Mouse (Mus musculus) intestine, embryonic 15.5 days (tissue): ENCODE measurements around the gene Dnah3. TPM values are rescaled to one million over a fixed set of nuclear protein-coding genes. Genes with fewer than 3 reads are reported as not detected.

Experiments used
- ATAC-seq: fragments of 200-750 bp; cut with Nextera tagmentation; 2 replicates; pipeline ENCODE4 v1.8.0; 2017; ENCODE audit warnings: moderate TSS enrichment, moderate library complexity
- H3K27ac ChIP-seq: fragments of 300-500 bp; sonication (generic); 2 replicates; pipeline ENCODE4 v1.5.1; 2015; ENCODE audit warnings: mild to moderate bottlenecking, inconsistent platforms
- H3K27me3 ChIP-seq: fragments of 300-500 bp; sonication (generic); replicated peaks from 2 replicates; pipeline ENCODE4 v1.6.1; 2015; ENCODE audit warnings: inconsistent platforms
- H3K36me3 ChIP-seq: fragments of 300-500 bp; sonication (generic); 2 replicates; pipeline ENCODE4 v1.6.1; 2015; ENCODE audit warnings: inconsistent platforms
- H3K4me1 ChIP-seq: fragments of 300-500 bp; sonication (generic); replicated peaks from 2 replicates; pipeline ENCODE4 v1.6.1; 2015; ENCODE audit warnings: inconsistent platforms
- H3K4me2 ChIP-seq: fragments of 300-500 bp; sonication (generic); replicated peaks from 2 replicates; pipeline ENCODE4 v1.6.1; 2015; ENCODE audit warnings: mild to moderate bottlenecking, inconsistent platforms
- H3K4me3 ChIP-seq: fragments of 300-500 bp; sonication (generic); replicated peaks from 2 replicates; pipeline ENCODE4 v1.5.1; 2015; ENCODE audit warnings: inconsistent platforms
- H3K9ac ChIP-seq: fragments of 300-500 bp; sonication (generic); 2 replicates; pipeline ENCODE4 v1.6.1; 2015; ENCODE audit warnings: inconsistent platforms
- H3K9me3 ChIP-seq: fragments of 300-500 bp; sonication (generic); 2 replicates; pipeline ENCODE4 v1.6.1; 2016; ENCODE audit warnings: inconsistent platforms
- WGBS: fragments of 180-500 bp; shearing (Covaris S2); methylation state at CpG from one replicate; pipeline ENCODE4 v1.1.7; 2015; 5-methylcytosine and 5-hydroxymethylcytosine counted together
- polyA plus RNA-seq: library from polyadenylated mRNA; unstranded; fragments of >200 nt; fragmentation: Nextera tagmentation; extraction: Ambion mirVana; gene quantifications from 2 replicates; pipeline ENCODE4 v1.2.1, GENCODE M21; 2015

Dnah3 gene
- polyA plus RNA-seq: not detected in 2 replicates

DNA sequence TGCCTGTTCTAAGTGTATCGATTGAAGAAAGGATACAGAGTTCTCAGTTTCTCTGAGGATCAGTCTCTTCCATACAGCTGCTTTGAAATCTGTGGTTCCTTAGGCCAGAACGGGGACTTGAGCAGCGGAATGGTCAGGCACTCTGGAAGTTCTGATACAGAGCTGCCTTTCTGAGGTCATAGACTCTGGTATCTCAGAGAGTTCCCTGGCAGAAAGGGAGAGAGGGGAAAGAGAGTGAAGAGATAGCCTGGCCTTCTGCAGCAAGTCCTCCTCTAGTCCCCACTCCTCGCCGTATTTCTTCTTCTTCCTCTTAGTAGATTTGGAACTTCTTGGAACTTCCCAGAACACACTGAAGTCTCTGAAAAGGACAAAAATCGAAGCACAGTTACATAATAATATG lies at the start of gene Dnah3:
Gene Dnah3, minus strand, starts transcription at position 101 of the 400 bp plus-strand sequence.
- Histone ChIP-seq H3K36me3 (no peaks in the 10 kb centered on the region), H3K27ac (no peak within 1 kb of the TSS), H3K4me3 (no peak within 1 kb of the TSS), H3K4me1 (no peaks in the 10 kb centered on the region), H3K9ac (no peak within 1 kb of the TSS), H3K27me3 (no peaks in the 10 kb centered on the region), H3K9me3 (no peaks in the 10 kb centered on the region), H3K4me2 (no peak within 1 kb of the TSS)
- WGBS: 86% methylated on average over 6 of the region's 6 CpGs
- no peak for ATAC-seq

DNA sequence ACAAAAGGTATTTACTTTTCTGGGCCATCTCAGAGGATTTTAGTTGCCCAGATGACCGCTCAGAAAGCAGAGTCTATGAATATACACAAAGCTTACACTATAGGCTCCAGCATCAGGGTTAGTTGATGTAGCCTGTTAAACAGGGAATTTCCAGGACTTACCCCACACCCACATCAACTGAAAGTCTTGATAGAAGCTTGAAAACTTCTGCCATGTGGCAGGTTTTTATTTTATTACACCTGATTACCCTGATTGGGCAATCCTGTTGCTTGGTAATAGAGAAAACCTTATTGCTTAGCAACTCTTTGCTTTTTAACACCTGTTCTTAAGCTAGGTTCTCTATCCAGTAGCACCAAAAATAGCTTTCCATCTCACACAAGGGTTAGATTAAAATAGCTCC lies 47.7 kb upstream of the Dnah3 start:
- no peak overlapping the region for H3K9ac ChIP-seq

DNA sequence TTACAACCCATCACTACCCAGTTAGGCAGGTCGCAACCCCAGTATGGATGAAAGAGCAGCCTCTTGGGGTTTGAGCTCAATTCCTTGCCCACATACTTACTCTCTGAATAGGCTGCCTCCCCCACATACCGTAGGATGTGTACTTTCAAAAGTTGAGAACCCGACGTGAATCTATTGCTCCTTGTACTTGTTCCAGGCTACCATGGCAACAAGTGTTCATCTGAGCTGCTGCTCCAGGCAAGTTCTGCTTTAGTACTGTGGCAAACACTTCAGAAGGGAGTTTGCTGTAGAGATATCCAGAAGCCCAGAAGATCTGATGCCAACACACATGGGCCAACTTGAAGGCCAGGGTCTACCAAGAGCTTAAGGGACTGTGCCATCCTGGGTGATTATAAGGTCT lies 33.9 kb upstream of the Dnah3 start:
- no peak for ATAC-seq
- Histone ChIP-seq H3K9ac (no peak overlapping the region), H3K4me3 (no peak overlapping the region), H3K36me3 (no peaks in the 10 kb centered on the region), H3K27me3 (no peaks in the 10 kb centered on the region), H3K9me3 (no peaks in the 10 kb centered on the region), H3K27ac (no peak overlapping the region), H3K4me1 (0 out of 2 replicates have a peak, but pooled peaks cover 3% of the 10 kb centered on the region), H3K4me2 (no peak overlapping the region)
- WGBS: 69% methylated on average over 4 of the region's 4 CpGs

More for the DNA sequence above, 47.7 kb upstream of the Dnah3 start:
- H3K9me3 ChIP-seq: no peaks in the 10 kb centered on the region
- ATAC-seq: peak; percentile 55
- no peaks in the 10 kb centered on the region for H3K36me3 ChIP-seq
- no peak overlapping the region for H3K4me3 ChIP-seq
- no peak overlapping the region for H3K27ac ChIP-seq
- 74% methylated on average over 1 of the region's 1 CpGs for WGBS
- H3K4me1 ChIP-seq: no peaks in the 10 kb centered on the region
- H3K27me3 ChIP-seq: no peaks in the 10 kb centered on the region
- H3K4me2 ChIP-seq: no peak overlapping the region

DNA sequence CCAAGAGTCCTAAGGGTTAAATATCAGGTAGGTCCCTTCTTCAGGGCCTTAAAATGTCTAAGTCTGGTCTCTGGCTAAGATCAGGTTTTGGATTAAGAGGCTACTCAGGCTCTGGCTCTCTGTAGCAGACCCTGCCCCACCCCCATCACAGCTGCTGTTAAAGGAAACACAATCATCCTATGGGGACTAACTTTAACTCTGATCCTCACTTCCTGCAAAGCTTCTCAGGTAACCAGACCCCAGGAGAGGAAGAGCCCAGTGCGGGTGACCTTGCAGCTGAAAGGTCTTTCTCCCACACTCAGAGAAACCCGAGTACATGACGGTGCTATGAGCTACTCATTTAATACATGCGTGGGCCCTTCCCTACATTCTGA lies 32.6 kb upstream of the Dnah3 start:
- Histone ChIP-seq H3K4me2 (no peak overlapping the region), H3K27me3 (no peaks in the 10 kb centered on the region), H3K4me1 (0 out of 2 replicates have a peak, but pooled peaks cover 3% of the 10 kb centered on the region), H3K9ac (no peak overlapping the region), H3K36me3 (no peaks in the 10 kb centered on the region), H3K9me3 (no peaks in the 10 kb centered on the region), H3K4me3 (no peak overlapping the region), H3K27ac (no peak overlapping the region)
- WGBS: 47% methylated on average over 4 of the region's 4 CpGs
- ATAC-seq: no peak

DNA sequence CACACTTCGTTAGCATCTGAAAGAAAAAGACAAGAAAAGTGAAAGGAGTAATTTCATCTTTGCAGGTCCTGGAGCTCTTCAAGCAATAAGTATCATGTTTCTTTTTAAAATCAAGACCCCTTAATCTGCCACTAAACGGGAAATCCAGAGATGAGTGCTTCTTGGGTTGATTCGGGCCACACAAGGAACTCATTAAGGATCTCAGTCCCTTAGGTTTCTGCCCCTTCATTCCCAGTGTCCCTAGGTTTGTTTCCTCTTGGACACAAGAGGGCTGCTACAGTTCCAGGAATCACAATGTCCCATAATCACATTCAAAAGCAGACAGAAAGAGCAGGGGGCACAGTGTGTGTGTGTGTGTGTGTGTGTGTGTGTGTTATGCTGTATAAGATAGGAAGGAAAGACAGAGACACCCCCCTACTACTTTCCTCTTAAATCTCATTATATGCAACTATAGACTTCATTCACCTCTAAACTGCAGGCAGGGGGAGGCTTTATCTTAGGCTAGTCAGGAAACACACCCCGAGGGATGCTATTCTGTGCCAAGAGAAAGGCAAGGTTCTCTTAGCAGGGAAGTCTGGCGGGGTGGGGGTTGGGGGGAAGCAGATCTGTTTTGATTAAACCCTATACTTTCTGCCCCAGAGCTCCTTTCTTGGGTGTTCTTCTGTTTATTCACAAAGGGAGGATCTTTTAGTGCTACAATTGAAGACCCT lies 32.1 kb upstream of the Dnah3 start:
- WGBS: 38% methylated on average over 5 of the region's 5 CpGs
- ATAC-seq: no peak
- Histone ChIP-seq H3K9me3 (no peaks in the 10 kb centered on the region), H3K4me2 (no peak overlapping the region), H3K9ac (no peak overlapping the region), H3K27ac (no peak overlapping the region), H3K4me1 (0 out of 2 replicates have a peak, but pooled peaks cover 3% of the 10 kb centered on the region), H3K36me3 (no peaks in the 10 kb centered on the region), H3K27me3 (no peaks in the 10 kb centered on the region), H3K4me3 (no peak overlapping the region)

DNA sequence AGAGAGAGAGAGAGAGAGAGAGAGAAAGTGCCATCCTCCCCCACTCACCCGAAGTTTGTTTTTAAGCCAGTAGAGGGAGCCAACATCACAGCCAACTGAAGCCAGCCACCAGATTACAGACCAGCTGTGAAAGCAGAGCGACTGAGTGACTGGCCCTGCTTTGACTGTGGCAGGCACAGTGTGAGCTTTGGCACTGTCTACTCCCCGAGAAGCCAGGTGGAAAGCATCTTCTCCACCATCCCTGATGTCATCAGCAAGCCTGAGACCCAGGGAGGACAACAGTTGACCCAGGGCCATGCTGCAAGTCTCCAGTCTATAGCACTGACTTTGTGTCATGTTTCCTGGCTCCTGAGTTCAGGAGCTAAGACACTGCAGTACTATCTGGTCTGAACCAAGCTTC lies 29.8 kb upstream of the Dnah3 start:
- peak; percentile 85 for ATAC-seq

DNA sequence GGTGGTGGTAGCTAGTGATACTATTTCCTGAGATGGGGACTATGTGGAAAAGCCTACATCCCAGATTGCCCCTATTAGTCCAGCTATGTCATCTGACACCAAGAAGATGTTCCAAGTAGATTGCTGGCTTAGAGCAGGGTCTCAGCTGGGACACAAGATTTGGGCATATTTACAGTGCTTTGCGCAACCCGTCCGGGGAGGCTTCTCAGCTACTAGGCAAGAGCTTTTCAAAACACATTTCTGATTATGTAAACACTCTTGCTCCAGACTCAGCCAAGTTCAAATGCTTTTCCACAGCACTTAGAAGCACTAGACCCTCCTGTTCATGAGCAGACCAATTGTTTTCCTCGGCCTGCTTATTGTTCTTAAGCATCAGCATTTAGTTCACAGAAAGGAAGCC lies 28.7 kb upstream of the Dnah3 start:
- Histone ChIP-seq H3K4me3 (no peak overlapping the region), H3K4me2 (no peak overlapping the region), H3K27ac (no peak overlapping the region), H3K4me1 (0 out of 2 replicates have a peak, but pooled peaks cover 3% of the 10 kb centered on the region), H3K27me3 (no peaks in the 10 kb centered on the region), H3K36me3 (peaks cover 2% of the 10 kb centered on the region; the same call in 1 of the 2 replicates), H3K9ac (no peak overlapping the region), H3K9me3 (no peaks in the 10 kb centered on the region)
- no peak for ATAC-seq
- WGBS: 44% methylated on average over 4 of the region's 4 CpGs

More for the DNA sequence above, 29.8 kb upstream of the Dnah3 start:
- H3K4me2 ChIP-seq: no peak overlapping the region
- 0 out of 2 replicates have a peak, but pooled peaks cover 3% of the 10 kb centered on the region for H3K4me1 ChIP-seq
- no peak overlapping the region for H3K4me3 ChIP-seq
- no peaks in the 10 kb centered on the region for H3K27me3 ChIP-seq
- peaks cover 2% of the 10 kb centered on the region; the same call in 1 of the 2 replicates for H3K36me3 ChIP-seq
- H3K9ac ChIP-seq: no peak overlapping the region
- no peak overlapping the region for H3K27ac ChIP-seq
- WGBS: 2% methylated on average over 3 of the region's 3 CpGs
- H3K9me3 ChIP-seq: no peaks in the 10 kb centered on the region

DNA sequence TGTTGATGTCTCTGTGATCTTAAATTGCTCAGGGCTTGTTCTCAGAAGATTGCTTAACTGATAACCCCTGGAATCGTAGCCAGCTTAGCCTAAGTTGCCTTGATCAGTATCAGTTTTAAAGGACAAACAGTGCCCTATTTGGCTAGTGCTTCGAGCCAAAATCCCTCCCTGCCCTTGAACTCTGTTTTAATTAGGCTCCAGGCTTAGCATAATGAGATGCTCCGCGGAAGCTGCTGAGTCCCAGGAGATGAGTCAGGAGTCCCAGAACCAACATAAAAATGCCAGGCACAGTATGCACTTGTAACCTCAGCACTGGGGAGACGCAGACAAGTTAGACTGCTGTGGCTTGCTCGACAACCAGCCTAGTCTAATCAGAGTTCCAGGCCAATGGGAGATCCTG lies 22.4 kb upstream of the Dnah3 start:
- H3K4me3 ChIP-seq: no peak overlapping the region
- H3K27ac ChIP-seq: no peak overlapping the region
- peaks cover 5% of the 10 kb centered on the region; the same call in 1 of the 2 replicates for H3K36me3 ChIP-seq
- H3K9ac ChIP-seq: no peak overlapping the region
- H3K27me3 ChIP-seq: no peaks in the 10 kb centered on the region
- ATAC-seq: no peak
- H3K4me1 ChIP-seq: no peaks in the 10 kb centered on the region
- no peak overlapping the region for H3K4me2 ChIP-seq
- 37% methylated on average over 6 of the region's 6 CpGs for WGBS
- H3K9me3 ChIP-seq: no peaks in the 10 kb centered on the region

DNA sequence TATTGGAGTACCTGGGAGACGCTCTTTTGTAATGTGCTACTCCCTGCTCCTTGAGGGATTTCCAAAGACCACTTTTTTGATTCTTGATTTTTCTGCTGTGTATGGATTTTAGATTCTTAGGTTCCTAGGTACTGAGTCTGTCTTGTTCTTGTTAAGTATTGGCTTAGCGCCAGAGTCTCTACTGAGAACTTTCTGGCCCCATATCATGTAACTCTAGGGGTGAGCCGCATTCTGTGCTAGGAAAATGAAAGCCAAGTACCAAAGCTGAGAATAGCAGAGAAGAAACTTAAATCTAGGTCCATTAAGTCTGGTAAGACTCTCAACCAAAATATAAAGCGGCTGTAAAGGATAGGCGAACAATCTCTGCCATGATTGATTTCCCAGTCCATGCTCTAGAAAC lies 21.9 kb upstream of the Dnah3 start:
- H3K4me3 ChIP-seq: no peak overlapping the region
- WGBS: 86% methylated on average over 5 of the region's 5 CpGs
- H3K9me3 ChIP-seq: no peaks in the 10 kb centered on the region
- peaks cover 5% of the 10 kb centered on the region; the same call in 1 of the 2 replicates for H3K36me3 ChIP-seq
- H3K9ac ChIP-seq: no peak overlapping the region
- no peak for ATAC-seq
- H3K27ac ChIP-seq: no peak overlapping the region
- H3K27me3 ChIP-seq: no peaks in the 10 kb centered on the region
- H3K4me1 ChIP-seq: no peaks in the 10 kb centered on the region
- H3K4me2 ChIP-seq: no peak overlapping the region

DNA sequence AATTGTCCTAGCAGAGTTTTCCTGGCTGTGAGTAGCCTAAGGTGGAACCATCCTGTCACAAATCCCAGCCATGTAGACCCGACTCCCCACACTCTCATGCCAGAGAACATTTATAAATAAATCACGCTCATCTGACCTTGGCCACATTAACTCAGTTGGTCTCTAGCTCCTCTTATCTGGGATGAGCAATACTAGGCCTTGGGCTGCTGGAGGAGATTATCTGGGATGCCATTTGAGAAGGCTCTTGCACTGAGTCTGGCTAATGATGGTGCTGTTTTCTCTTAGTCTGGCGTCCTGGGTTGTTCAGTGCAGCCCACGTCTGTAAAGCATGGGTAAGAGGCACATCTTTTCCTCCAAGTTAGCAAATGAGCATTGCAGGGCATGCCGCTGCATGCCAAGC lies 14.6 kb upstream of the Dnah3 start:
- ATAC-seq: no peak

DNA sequence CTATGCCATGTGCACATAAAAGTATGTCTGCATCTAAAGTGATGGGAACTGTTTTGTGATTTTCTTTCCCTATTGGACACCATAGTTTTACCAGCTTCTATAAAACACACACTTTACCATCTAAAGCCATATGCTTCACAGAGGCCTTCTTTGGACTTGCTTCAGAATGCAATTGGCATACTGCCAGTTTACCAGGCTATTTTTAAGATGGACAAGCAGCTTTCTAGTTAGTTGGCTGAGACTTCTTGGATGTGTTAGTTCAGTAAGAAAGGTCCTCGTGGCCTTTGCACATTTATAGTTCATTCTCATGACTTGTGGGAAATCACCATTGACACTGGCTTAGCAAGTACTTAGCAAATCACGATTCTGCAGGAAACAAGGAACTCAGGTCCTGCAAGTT lies 11.3 kb upstream of the Dnah3 start:
- no peak overlapping the region for H3K4me3 ChIP-seq
- H3K9me3 ChIP-seq: no peaks in the 10 kb centered on the region
- H3K36me3 ChIP-seq: 0 out of 2 replicates have a peak, but pooled peaks cover 3% of the 10 kb centered on the region
- H3K27me3 ChIP-seq: no peaks in the 10 kb centered on the region
- WGBS: 50% methylated on average over 2 of the region's 2 CpGs
- H3K27ac ChIP-seq: no peak overlapping the region
- H3K4me2 ChIP-seq: no peak overlapping the region
- H3K9ac ChIP-seq: no peak overlapping the region
- peaks cover 9% of the 10 kb centered on the region for H3K4me1 ChIP-seq
- ATAC-seq: no peak

More for the DNA sequence above, 14.6 kb upstream of the Dnah3 start:
- no peak overlapping the region for H3K27ac ChIP-seq
- no peaks in the 10 kb centered on the region for H3K27me3 ChIP-seq
- H3K9me3 ChIP-seq: no peaks in the 10 kb centered on the region
- H3K4me3 ChIP-seq: no peak overlapping the region
- H3K9ac ChIP-seq: no peak overlapping the region
- H3K36me3 ChIP-seq: 0 out of 2 replicates have a peak, but pooled peaks cover 3% of the 10 kb centered on the region
- 76% methylated on average over 5 of the region's 5 CpGs for WGBS
- no peak overlapping the region for H3K4me2 ChIP-seq
- H3K4me1 ChIP-seq: no peaks in the 10 kb centered on the region

DNA sequence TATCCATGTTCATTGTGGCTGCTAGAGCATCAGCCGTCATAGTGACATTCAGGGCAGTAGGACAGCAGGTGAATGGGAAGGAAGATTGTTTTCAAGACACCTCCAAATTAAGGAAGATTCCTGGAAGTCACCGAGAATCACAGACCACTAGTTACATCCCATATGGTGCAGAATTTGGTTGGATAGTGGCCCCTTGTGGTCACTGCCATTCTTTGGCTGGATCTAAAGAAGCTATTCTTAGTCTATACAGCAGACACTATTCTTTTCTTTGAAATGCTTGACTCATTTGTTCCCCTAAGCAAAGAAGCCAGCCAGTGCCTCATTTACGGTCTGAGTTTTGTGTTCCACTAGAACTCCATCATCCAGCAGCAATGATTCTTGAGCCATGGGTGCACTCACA lies 9.9 kb upstream of the Dnah3 start:
- no peaks in the 10 kb centered on the region for H3K9me3 ChIP-seq
- H3K4me1 ChIP-seq: peaks cover 9% of the 10 kb centered on the region
- no peaks in the 10 kb centered on the region for H3K27me3 ChIP-seq
- no peak overlapping the region for H3K4me3 ChIP-seq
- 0 out of 2 replicates have a peak, but pooled peaks cover 3% of the 10 kb centered on the region for H3K36me3 ChIP-seq
- 74% methylated on average over 3 of the region's 3 CpGs for WGBS
- H3K4me2 ChIP-seq: no peak overlapping the region
- no peak for ATAC-seq
- H3K27ac ChIP-seq: no peak overlapping the region
- H3K9ac ChIP-seq: no peak overlapping the region
